Mouse (Mus musculus) spleen, postnatal 4 days (tissue): ENCODE results near the gene Agap3.

Experiments used
- DNase-seq, 2 experiments: peaks; one replicate each; pipeline ENCODE4 v3.0.0; 2022; ENCODE audit warnings: low spot score in 2 of 2

The Agap3 gene

DNA sequence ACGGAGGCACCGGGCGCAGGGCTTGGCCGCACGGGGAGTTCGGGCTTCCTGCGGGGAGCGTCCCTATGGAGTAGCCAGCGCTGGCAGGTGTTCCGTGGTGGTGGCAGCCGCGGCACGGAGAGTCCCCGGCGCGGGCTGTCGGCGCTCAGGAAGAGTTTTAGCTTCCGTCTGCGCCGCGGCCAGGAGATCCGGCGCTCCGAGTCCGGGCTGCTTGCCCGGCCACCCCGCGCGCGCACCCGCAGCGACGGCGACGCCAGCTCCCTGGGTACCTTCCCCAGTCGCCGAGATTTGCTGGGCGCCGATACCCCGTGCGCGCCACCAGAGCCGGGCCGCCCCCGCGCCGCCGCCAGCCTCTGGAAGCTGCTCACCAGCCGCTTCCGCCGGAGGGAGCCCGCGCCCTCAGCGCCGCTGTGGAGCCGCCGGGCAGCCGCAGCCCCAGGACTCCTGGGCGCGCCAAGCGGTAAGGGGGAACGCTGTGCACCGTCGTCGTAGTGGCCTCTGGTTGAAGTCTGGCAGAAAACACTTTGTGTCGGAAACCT is 22.8 kb downstream of the Agap3 start:
- peak in 1 of 2 experiments; percentile 31 for DNase-seq

GRCm38 (mm10) chr5:24475476-24476241 is 23.7 kb downstream of the Agap3 start:
- DNase-seq = no peak

- no peak for DNase-seq
These were observed 25.9 kb downstream of the Agap3 start for GRCm38 (mm10) chr5:24477909-24478308.

GRCm38 (mm10) chr5:24481647-24482046 is 29.7 kb downstream of the Agap3 start:
- DNase-seq = peak; percentile 48 to 79

DNA sequence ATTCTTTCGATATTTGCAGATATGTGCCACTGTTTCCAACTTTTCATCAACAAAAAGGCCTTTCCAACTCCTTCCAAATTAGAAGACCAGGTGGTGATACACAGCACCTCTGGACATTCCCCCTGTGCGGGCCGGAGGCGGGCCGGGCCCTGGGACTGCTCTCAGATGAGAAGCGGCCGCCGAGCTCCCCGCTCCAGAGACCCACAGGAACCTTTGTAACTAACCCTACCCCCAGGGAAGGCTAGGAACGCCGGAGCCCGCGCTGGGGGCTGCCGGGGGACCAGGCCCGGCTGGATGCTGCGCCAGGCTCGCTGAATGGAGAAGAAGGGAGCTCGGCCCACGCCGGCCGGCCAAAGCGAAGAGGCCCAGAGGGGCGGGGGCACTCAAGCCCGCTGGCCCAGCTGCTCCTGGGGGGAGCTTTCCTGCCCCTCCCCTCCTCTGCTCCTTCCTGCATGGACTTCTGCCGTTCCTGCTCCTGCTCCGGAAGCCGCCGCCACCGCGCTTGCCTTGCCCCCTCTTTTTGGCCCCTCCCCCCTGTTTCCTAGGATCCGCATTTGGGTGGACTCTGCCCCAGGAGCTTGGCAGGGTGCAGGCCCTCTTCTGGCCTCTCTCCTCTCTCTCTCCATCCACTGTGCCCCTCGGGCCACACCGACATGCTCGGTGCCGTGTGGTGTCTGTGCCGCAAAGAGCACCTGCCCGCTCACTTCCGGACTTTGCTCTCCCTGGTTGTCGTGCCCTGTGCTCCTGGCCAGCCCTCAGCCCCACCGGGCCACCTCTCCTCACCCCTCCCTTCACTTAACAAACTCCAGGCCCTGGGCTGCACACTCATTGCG is 30.5 kb downstream of the Agap3 start:
- no peak for DNase-seq

- peak in 1 of 2 experiments; percentile 33 for DNase-seq
These were observed 31.3 kb downstream of the Agap3 start for GRCm38 (mm10) chr5:24483326-24483725.

- DNase-seq = no peak
These were observed 33.0 kb downstream of the Agap3 start for GRCm38 (mm10) chr5:24484963-24485362.

- peak; percentile 75 to 93 for DNase-seq
These were observed 34.1 kb downstream of the Agap3 start for GRCm38 (mm10) chr5:24486097-24486496.

DNA sequence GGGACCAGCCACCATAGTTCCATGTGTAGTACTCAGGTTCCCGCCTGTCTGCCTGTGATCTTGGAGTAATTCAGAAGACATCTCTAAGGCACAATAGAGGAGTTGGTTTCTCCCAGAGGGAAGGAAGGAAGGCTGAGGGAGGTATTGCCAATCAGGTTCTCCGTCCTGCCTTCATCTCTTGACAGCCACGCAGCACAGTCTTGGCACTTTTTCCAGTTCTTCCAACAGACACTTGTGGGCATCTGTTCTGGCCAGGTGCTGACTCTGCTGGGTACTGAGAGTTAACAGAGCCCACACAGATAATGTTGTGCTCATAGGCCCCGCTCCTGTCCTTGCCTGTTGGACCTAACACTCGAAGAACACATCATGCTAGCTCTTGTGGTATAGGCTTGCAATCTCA is 34.8 kb downstream of the Agap3 start:
- DNase-seq = no peak

- no peak for DNase-seq
These were observed 38.5 kb downstream of the Agap3 start for GRCm38 (mm10) chr5:24490413-24490920.

GRCm38 (mm10) chr5:24492546-24493285 is 40.7 kb downstream of the Agap3 start:
- DNase-seq = no peak

- DNase-seq = no peak
These were observed 43.0 kb downstream of the Agap3 start for GRCm38 (mm10) chr5:24495019-24495418.

GRCm38 (mm10) chr5:24496756-24497155 is 44.8 kb downstream of the Agap3 start:
- DNase-seq = no peak

DNA sequence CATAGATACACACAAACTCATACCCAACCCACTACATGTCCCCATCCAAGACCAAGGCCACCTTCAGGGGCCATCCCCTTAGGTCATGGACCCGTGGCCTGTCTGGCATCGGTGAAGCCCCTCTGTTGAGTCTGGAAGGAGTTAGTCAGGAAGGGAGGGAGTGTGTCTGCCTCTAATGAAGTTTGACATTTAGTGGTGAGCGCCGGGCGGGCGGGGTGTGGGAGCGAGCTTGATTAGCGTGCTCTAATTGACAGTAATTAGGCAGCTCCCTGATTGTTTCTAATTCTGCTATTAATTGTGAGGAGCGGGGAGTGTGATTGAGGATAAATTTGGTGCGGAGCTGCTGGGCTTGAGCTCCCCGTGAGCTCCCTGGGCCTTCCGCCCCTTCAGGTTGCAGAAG is 45.5 kb downstream of the Agap3 start:
- no peak for DNase-seq

DNA sequence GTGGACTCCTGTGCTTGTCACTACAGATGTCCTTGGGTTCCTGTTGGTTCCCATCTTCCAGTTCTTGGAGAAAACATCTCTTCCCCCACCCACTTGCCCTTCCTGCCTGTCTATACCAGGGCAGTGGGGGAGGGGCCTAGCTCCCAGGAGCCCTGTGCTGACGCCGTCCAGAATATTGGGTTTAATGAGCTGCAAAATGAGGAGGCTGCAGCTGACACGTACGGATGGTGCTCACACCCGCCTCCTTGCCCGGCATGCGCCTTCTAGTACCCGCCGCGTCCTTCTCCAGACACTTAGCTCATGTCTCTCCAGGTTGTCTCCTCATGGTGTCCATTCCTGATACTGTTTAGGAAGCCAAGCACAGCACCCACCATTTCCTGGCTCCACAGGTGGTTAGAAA is 47.1 kb downstream of the Agap3 start:
- DNase-seq = no peak

GRCm38 (mm10) chr5:24500851-24501250 is 48.9 kb downstream of the Agap3 start:
- no peak for DNase-seq

DNA sequence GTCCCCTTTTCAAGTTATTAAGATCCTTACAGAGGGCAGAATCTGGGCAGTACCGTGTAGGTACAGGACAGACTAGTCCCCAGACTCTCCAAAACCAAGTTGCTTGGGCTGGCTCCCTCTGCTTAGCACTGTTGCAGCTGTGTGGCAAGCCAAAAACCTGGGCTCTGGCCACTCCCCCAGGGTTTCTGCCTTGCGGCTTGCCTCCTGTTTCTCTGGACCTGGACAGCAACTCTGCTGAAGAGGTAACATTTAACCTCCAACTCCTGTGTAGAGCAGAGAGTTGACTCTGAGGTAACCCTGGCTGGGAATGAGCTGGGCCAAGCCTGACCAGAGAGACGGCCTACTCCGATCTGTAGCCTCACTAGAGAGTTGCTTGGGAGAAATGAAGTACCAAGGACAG is 50.8 kb downstream of the Agap3 start:
- no peak for DNase-seq

DNA sequence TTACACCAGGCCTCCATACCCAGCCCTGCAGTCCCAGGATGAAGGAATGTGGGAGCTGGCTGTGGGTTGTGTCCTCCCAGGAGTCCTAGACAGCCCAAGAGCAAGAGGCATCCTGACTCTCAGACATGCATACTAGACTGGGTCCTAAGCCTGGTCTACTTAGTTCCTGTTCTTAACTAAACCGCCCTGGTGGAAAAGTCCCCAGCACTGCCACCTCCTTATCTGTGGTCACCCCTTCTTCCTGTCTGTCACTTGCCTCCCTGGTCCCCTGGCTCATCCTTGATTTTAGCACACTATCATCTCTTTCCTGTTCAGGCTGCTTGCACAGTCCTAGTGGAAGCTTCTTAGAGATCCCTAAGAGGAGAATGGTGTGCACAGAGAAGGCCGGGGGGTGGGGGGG is 53.5 kb downstream of the Agap3 start:
- DNase-seq = no peak

GRCm38 (mm10) chr5:24508406-24508805 is 56.4 kb downstream of the Agap3 start:
- no peak for DNase-seq

DNA sequence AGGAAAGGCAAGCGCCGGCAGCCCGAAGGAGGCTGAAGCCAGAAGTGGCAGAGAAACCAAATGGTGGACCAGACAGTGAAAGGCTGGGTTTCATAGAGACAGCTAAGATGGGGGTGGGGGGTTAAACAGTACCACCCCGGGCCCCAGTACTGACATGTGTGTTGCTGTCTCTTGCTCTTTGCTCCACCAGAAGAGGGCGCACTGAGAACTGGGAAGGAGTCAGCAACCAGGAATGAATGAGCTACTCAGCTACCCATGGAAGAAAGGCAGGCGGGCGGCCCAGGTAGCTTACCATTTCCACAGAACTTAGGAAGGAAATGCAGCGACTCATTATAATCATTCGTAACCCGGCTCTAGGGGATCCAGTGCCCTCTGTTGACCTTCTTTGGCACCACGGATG is 58.7 kb downstream of the Agap3 start:
- no peak for DNase-seq

DNA sequence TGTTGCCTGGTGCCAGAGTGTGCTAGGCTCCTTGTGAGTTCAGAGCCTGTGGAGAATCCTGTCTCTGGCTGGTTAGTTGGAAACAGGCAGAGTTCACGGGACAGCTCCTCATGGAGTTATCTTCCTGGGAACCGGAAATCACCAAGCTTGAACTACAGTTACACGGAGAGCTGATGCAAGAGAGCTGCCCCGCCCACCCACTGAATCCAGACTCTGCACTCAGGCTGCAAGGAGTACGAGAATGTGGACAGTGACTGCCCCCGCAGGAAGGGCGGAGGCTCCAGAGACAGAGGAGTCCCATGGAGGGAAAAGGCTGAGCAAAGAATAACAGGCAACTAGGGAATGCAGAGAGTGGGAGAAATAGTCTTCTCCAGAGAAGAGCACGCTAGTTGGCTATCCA is 60.3 kb downstream of the Agap3 start:
- DNase-seq = no peak

- DNase-seq = no peak
These were observed 69.4 kb downstream of the Agap3 start for GRCm38 (mm10) chr5:24521366-24521765.
